Mouse (Mus musculus) right cerebral cortex, postnatal 14 days (tissue): ENCODE data around the gene Ghsr.
"Not testable (repeated sequence)": the region's sequence is repeated elsewhere in the genome, so short reads cannot be mapped to it uniquely, and the experiment has no call there.

Experiments
- DNase-seq: peaks from one replicate; pipeline ENCODE4 v3.0.0; 2022

The Ghsr gene

GRCm38 (mm10) chr3:27371276-27371621, at the start of gene Ghsr:
Gene Ghsr, plus strand, starts transcription at chr3:27371351.
- DNase-seq = no peak

GRCm38 (mm10) chr3:27322591-27322990, 48.6 kb upstream of the Ghsr start:
- DNase-seq = no peak

GRCm38 (mm10) chr3:27323551-27323950, 47.6 kb upstream of the Ghsr start:
- no peak for DNase-seq

GRCm38 (mm10) chr3:27326633-27327191, 44.4 kb upstream of the Ghsr start:
- no peak for DNase-seq

- DNase-seq = no peak
These were observed 40.4 kb upstream of the Ghsr start for GRCm38 (mm10) chr3:27330706-27331105.

GRCm38 (mm10) chr3:27338437-27338836, 32.7 kb upstream of the Ghsr start:
- peak; percentile 50 for DNase-seq

- no peak for DNase-seq
These were observed 32.3 kb upstream of the Ghsr start for GRCm38 (mm10) chr3:27338887-27339286.

- DNase-seq = no peak
These were observed 30.4 kb upstream of the Ghsr start for GRCm38 (mm10) chr3:27340757-27341156.

GRCm38 (mm10) chr3:27342462-27342861, 28.7 kb upstream of the Ghsr start:
- DNase-seq = no peak

GRCm38 (mm10) chr3:27345526-27345925, 25.6 kb upstream of the Ghsr start:
- no peak for DNase-seq

- no peak for DNase-seq
These were observed 22.7 kb upstream of the Ghsr start for GRCm38 (mm10) chr3:27348462-27348861.

- DNase-seq = no peak
These were observed 20.0 kb upstream of the Ghsr start for GRCm38 (mm10) chr3:27351105-27351504.

- no peak for DNase-seq
These were observed 11.9 kb upstream of the Ghsr start for GRCm38 (mm10) chr3:27359100-27359720.

- DNase-seq = no peak
These were observed 1.0 kb upstream of the Ghsr start for GRCm38 (mm10) chr3:27370125-27370524.

- no peak for DNase-seq
These were observed 422 bp upstream of the Ghsr start for GRCm38 (mm10) chr3:27370582-27371275.

- no peak for DNase-seq
These were observed 837 bp downstream of the Ghsr start for GRCm38 (mm10) chr3:27371725-27372650.

- no peak for DNase-seq
These were observed 3.2 kb downstream of the Ghsr start for GRCm38 (mm10) chr3:27374396-27374795.

- DNase-seq = no peak
These were observed 6.8 kb downstream of the Ghsr start for GRCm38 (mm10) chr3:27377935-27378334.

- no peak for DNase-seq
These were observed 13.7 kb downstream of the Ghsr start for GRCm38 (mm10) chr3:27384836-27385235.

- no peak for DNase-seq
These were observed 18.8 kb downstream of the Ghsr start for GRCm38 (mm10) chr3:27389923-27390322.

- not testable (repeated sequence) for DNase-seq
These were observed 29.8 kb downstream of the Ghsr start for GRCm38 (mm10) chr3:27400996-27401395.

- DNase-seq = no peak
These were observed 35.3 kb downstream of the Ghsr start for GRCm38 (mm10) chr3:27406440-27406839.

- no peak for DNase-seq
These were observed 37.4 kb downstream of the Ghsr start for GRCm38 (mm10) chr3:27408564-27408963.
